ENCODE assay signal across 9 mouse cellular contexts in genomic region chr1:118457883-118458259, GRCm38 (mm10).
A peak's percentile ranks its signal among the peaks of the same experiment; 100 is the strongest.
DNase-seq lines count a peak whose midpoint lies in the region; ATAC-seq lines count a peak whose summit lies in the region.
"Had no signal": no experiment of that assay in that cellular context is flagged by ENCODE, and none has a peak within 500 bp of the region (broad histone marks: within the 10 kb centered on the region; RNA-seq: fewer than 3 reads in every experiment).

No protein-coding gene starts in this region.

- peak overlapping the region; percentile 39 for H3K4me3 ChIP-seq in heart, embryonic 16.5 days (ENCODE audit: low read length)
- H3K4me3 ChIP-seq in embryonic facial prominence, embryonic 15.5 days (replicated peaks) = no peak overlapping the region
- no peak overlapping the region for H3K4me3 ChIP-seq in intestine, embryonic 16.5 days (ENCODE audit: low read length)
- no peak overlapping the region for H3K4me3 ChIP-seq in neural tube, embryonic 15.5 days (replicated peaks)

- 37% methylated on average over 1 of the region's 1 CpGs for WGBS in heart, embryonic 16.5 days
- 43% methylated on average over 1 of the region's 1 CpGs for WGBS in embryonic facial prominence, embryonic 15.5 days
- WGBS in intestine, embryonic 16.5 days = 61% methylated on average over 1 of the region's 1 CpGs
- WGBS in neural tube, embryonic 15.5 days = 29% methylated on average over 1 of the region's 1 CpGs

- DNase-seq in heart, postnatal 10 days = no peak
- no peak for DNase-seq in MN1 (ENCODE audit: low spot score)
- no peak for DNase-seq in layer of hippocampus, adult 11-12 months (ENCODE audit: low spot score)

- peak overlapping the region; percentile 82 for H3K27ac ChIP-seq in heart, embryonic 16.5 days (ENCODE audit: low read length)
- 0 out of 2 replicates have a peak overlapping the region, but pooled peaks have one; percentile 34 for H3K27ac ChIP-seq in embryonic facial prominence, embryonic 15.5 days (replicated peaks)
- peak overlapping the region; percentile 47 for H3K27ac ChIP-seq in intestine, embryonic 16.5 days (ENCODE audit: low read length)
- H3K27ac ChIP-seq in neural tube, embryonic 15.5 days (replicated peaks) = peak overlapping the region; percentile 48
- H3K27ac ChIP-seq: macrophage had no signal

- peak overlapping the region; percentile 62 for H3K9ac ChIP-seq in heart, embryonic 16.5 days (ENCODE audit: low read length)
- H3K9ac ChIP-seq in embryonic facial prominence, embryonic 15.5 days = no peak overlapping the region
- H3K9ac ChIP-seq in intestine, embryonic 16.5 days (ENCODE audit: low read depth, low read length) = no peak overlapping the region
- no peak overlapping the region for H3K9ac ChIP-seq in neural tube, embryonic 15.5 days (replicated peaks)

- intact Hi-C loops in heart, postnatal 10 days (cut with DNase I) = loop anchor here (2.0 kb wide), 1 partner anchor 119 kb away; no protein-coding TSS in a partner anchor

- no peaks in the 10 kb centered on the region for H3K9me3 ChIP-seq in heart, embryonic 16.5 days (replicated peaks; ENCODE audit: control insufficient read depth, low read length)
- H3K9me3 ChIP-seq in embryonic facial prominence, embryonic 15.5 days (replicated peaks) = no peaks in the 10 kb centered on the region
- no peaks in the 10 kb centered on the region for H3K9me3 ChIP-seq in intestine, embryonic 16.5 days (ENCODE audit: control insufficient read depth, low read length)
- no peaks in the 10 kb centered on the region for H3K9me3 ChIP-seq in neural tube, embryonic 15.5 days (replicated peaks)

- H3K4me1 ChIP-seq in heart, embryonic 16.5 days (ENCODE audit: control insufficient read depth, insufficient read depth, low read length) = peaks cover 31% of the 10 kb centered on the region
- H3K4me1 ChIP-seq in embryonic facial prominence, embryonic 15.5 days = peaks cover 34% of the 10 kb centered on the region
- peaks cover 27% of the 10 kb centered on the region for H3K4me1 ChIP-seq in intestine, embryonic 16.5 days (ENCODE audit: control insufficient read depth, insufficient read depth, low read length)
- H3K4me1 ChIP-seq in neural tube, embryonic 15.5 days = peaks cover 53% of the 10 kb centered on the region

- peak overlapping the region; percentile 70 for H3K4me2 ChIP-seq in heart, embryonic 16.5 days (ENCODE audit: low read depth, low read length)
- peak overlapping the region; percentile 72 for H3K4me2 ChIP-seq in embryonic facial prominence, embryonic 15.5 days (replicated peaks)
- peak overlapping the region; percentile 15; the same call in 1 of the 2 replicates for H3K4me2 ChIP-seq in intestine, embryonic 16.5 days (ENCODE audit: low read depth, low read length)
- peak overlapping the region; percentile 68 for H3K4me2 ChIP-seq in neural tube, embryonic 15.5 days

- H3K27me3 ChIP-seq in heart, embryonic 16.5 days (ENCODE audit: control insufficient read depth, insufficient read depth, low read length) = no peaks in the 10 kb centered on the region
- no peaks in the 10 kb centered on the region for H3K27me3 ChIP-seq in embryonic facial prominence, embryonic 15.5 days
- no peaks in the 10 kb centered on the region for H3K27me3 ChIP-seq in intestine, embryonic 16.5 days (replicated peaks; ENCODE audit: control insufficient read depth, insufficient read depth, low read length)
- no peaks in the 10 kb centered on the region for H3K27me3 ChIP-seq in neural tube, embryonic 15.5 days (replicated peaks)

- no peak for ATAC-seq in heart, embryonic 16.5 days (replicated peaks; ENCODE audit: extremely low read depth, insufficient read depth, low FRiP score)
- no peak for ATAC-seq in embryonic facial prominence, embryonic 15.5 days (ENCODE audit: insufficient number of reproducible peaks, low FRiP score, low TSS enrichment, low read depth)
- no peak for ATAC-seq in intestine, embryonic 16.5 days
- no peak for ATAC-seq in neural tube, embryonic 15.5 days (ENCODE audit: low FRiP score)
- no peak for ATAC-seq in megakaryocyte progenitor cell, adult 5-6 weeks (replicated peaks; ENCODE audit: poor library complexity)

- H3K36me3 ChIP-seq in heart, embryonic 16.5 days (ENCODE audit: control insufficient read depth, insufficient read depth) = peaks cover 8% of the 10 kb centered on the region
- H3K36me3 ChIP-seq in embryonic facial prominence, embryonic 15.5 days = peaks cover 9% of the 10 kb centered on the region; the same call in 1 of the 2 replicates
- H3K36me3 ChIP-seq in intestine, embryonic 16.5 days (ENCODE audit: control insufficient read depth, insufficient read depth, low read length) = no peaks in the 10 kb centered on the region
- H3K36me3 ChIP-seq in neural tube, embryonic 15.5 days = peaks cover 13% of the 10 kb centered on the region; the same call in 1 of the 2 replicates

Comparison
In these comparisons a context has a peak if more than half of its experiments do, and no peak if none do; other contexts are left out.
1. H3K4me2 ChIP-seq: peak in every context shown above with its lines; median percentile 72 in embryonic facial prominence, embryonic 15.5 days; 70 in heart, embryonic 16.5 days; 68 in neural tube, embryonic 15.5 days; 15 in intestine, embryonic 16.5 days.